Mouse (Mus musculus): ENCODE data around the gene Mpzl3.
A peak's percentile ranks its signal among the peaks of the same experiment; 100 is the strongest.
"Not testable (repeated sequence)": the region's sequence is repeated elsewhere in the genome, so short reads cannot be mapped to it uniquely, and the experiment has no call there.

Mpzl3 gene

GRCm38 (mm10) chr9:45055082-45055713 is at the start of gene Mpzl3:
Gene Mpzl3, plus strand, starts transcription at chr9:45055186.
- peak; percentile 88 for DNase-seq

DNA sequence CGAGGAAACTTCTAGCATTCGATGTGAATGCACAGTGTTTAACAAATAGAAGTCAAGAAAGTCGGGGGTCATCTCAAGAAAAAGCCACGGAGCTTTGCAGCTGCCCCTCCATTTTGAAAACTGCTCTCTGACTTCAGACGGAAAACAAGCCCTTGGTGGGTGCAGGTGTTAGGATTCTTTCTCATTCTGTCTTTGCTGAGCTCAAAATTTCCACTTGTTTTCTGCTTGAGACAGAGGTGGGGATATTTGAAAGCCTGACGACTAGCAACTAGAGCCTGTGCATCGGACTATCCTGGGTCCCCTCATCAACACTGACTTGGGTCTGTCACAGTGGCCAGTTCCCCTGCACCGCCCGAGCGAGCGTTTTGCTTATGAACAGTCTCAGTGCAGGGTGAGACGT is 47.6 kb upstream of the Mpzl3 start:
- DNase-seq: no peak

DNA sequence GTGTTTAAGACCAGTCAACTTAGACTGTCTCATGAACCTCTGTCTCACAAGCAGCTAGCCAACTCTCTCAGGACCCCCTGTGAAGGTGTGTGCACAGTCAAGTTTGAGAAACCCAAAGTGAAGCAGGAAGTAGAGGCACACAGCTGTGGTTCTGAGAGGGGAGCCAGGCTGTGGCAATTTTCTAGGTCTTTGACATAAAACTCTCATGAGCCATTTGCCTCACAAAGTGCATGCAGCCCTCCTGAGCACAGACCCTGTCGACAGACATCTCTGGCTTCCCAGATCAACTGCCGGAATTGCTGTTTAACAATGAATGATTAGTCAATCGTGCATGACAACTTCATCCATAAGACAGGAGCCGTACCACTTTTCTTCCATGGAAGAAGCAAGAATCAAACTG is 46.6 kb upstream of the Mpzl3 start:
- no peak for DNase-seq

- no peak for DNase-seq
These were observed 45.6 kb upstream of the Mpzl3 start, which contains the start of gene Cd3e for GRCm38 (mm10) chr9:45009180-45010078. Gene Cd3e, minus strand, starts transcription at chr9:45009627.

DNA sequence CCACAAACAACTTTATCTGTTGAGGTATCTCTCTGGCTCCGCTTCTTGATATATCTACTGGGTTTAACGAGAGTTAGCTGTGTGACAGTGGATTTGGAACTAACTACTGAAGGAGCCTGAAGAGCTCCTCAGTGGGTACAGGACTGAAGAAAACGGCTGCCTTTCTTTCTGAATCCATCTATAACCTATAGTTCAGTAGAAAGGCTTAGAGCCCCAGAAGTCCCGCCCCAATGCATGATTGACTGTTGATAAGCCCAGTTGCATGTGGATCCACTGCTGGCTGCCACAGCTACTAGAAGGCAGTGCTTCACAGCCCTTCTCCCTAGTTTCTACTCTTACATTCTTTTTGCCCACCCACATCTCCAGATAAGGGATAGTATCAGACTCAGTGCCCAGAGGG is 44.5 kb upstream of the Mpzl3 start:
- DNase-seq: no peak

GRCm38 (mm10) chr9:45011291-45011690 is 43.7 kb upstream of the Mpzl3 start:
- DNase-seq: no peak

- no peak for DNase-seq
These were observed 40.1 kb upstream of the Mpzl3 start for GRCm38 (mm10) chr9:45014879-45015278.

DNA sequence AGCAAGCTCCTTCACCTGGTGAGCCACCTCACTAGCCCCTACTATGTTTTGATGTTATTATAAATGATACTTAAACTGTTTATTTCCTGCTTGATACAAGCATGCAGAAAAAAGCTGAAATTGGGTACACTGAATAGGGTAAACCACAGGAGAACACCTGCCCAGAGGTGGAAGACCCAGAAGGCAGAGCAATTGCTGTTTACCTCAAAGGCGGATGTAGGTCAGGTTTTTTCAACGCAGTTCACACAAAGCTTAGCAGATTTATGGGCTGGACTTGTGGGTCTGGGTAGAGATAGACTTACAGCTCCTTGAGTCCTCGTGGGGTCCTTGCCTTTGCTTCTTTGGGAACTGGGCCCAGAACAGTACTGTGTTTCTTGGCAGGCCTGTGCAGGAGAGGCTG is 39.1 kb upstream of the Mpzl3 start:
- DNase-seq: no peak

DNA sequence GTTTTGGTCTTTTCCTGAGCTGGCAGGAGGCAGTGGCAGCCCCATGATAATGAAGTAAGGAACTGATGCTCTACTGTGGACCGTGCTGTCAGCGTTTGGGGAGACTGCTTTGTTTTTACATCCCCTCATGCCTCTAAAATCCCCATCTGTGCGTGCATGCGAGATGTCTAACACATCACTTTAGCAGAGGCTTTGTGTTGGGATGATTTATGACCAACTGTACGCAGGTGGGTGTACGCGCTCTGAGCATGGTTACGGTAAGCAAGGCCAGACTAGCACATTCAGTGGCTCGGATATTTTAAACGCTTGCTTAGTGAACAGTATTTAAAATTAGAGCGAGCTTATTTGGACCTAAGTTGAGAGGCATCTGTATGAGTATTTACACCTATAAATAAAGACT is 37.0 kb upstream of the Mpzl3 start:
- DNase-seq: no peak

DNA sequence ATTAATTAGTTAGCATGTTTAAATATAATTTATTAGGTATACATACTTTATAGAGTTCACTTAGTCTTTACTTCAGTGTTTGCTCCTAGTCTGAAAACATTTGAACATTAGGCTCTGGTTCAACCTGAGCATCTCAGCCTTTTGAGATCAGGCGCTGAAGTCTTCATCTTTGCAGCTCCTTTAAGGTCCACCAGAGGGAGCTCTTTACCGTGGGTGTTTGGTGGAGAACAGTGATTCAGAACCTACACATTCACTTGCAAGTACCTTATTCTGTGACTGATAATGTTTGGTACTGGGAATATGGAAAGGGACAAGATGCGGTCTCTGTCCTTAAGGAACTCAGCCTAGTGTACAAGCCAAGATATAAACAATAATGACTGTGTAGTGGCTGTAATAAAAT is 32.2 kb upstream of the Mpzl3 start:
- DNase-seq: peak; percentile 62

DNA sequence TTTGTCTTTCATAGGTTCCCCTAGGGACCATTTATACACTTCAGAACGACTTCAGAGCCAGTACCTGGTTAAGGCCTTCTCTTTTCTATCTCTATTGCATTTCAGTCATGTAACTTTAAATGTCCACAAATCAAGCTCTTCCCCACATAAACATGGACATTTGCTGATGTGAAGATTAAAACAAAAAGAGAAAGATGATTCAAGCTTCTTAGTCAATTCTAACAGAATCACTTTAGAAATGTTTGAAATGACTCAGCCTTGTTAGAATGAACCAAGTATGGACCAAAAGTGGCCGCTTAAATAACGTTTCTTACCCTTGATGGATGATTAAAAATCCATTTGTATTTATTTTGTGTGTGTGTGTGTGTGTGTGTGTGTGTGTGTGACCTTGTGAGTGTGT is 31.3 kb upstream of the Mpzl3 start:
- no peak for DNase-seq

GRCm38 (mm10) chr9:45024187-45024586 is 30.8 kb upstream of the Mpzl3 start:
- DNase-seq: no peak

DNA sequence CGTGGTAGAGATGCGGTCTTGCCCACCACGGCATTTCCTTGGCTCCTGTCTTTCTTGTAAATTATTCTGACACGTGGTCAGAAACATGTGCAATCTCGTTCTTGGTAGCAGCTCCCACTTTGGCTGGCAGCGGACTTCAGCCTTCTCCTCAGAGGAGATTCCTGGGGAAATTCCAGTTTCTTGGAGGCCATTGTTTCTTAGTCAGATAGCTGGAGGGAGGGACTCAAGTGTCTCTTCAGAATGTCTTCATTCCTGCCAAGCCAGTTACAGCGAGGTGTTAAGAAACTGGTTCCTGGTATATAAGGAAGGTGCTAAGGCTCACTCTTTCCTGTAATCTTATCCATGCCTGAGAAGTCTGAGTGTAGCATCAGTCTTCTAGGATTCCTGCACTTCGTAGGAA is 27.6 kb upstream of the Mpzl3 start:
- DNase-seq: no peak

DNA sequence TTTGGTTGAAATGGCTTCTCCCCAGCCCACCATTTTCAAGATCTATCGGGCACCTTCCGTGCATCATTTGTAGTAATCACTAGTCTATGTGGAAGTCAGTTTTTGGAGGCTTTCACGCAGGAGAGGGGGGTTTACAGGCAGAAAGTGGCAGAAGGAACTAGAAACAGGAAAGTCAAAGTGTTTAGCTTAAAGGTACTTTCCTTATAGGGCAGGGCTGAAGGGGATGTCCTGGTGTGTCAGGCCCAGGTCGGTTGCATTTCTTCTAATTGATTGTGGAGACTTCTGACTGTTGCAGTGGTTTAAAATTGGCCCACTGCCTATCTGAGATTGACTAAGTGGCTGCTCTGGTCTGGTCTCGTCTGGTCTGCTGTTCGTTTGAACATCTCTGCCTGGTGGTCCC is 24.6 kb upstream of the Mpzl3 start:
- no peak for DNase-seq

DNA sequence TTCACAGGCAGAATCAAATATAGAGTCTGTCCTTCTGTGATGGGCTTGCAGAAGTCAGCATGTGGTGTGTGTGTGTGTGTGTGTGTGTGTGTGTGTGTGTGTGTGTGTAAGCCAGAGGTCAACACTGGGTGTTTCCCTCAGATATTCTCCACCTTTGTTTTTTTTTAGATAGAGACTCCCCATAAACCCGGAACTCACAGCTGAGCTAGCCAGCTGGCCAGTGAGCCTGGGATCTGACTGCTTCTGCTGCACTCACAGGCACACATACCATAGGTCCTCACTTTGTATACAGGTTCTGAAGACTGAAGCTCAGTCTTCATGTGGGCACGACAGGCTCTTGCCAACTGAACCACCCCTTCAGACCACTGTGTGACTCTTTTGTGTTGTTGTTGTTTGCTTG is 22.7 kb upstream of the Mpzl3 start:
- no peak for DNase-seq

GRCm38 (mm10) chr9:45034526-45034925 is 20.5 kb upstream of the Mpzl3 start:
- no peak for DNase-seq

DNA sequence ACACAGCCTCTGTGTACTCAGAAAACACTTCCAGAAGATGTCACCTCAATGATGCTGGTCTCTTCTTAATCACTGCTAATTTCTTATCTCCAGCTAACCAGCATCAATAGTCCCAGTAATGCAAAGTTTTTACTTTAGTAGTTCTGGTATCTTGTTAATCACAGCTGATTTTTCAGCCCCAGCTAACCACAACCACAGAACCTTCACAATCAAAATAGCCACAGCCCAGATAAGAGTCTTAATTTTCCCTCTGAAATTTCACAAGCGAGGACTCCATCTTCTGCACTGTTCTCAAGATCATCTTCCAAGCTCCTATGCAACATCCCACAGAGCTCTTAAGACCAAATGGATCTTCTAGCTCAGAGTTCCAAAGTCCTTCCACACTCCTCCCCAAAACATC is 17.2 kb upstream of the Mpzl3 start:
- DNase-seq: not testable (repeated sequence)

DNA sequence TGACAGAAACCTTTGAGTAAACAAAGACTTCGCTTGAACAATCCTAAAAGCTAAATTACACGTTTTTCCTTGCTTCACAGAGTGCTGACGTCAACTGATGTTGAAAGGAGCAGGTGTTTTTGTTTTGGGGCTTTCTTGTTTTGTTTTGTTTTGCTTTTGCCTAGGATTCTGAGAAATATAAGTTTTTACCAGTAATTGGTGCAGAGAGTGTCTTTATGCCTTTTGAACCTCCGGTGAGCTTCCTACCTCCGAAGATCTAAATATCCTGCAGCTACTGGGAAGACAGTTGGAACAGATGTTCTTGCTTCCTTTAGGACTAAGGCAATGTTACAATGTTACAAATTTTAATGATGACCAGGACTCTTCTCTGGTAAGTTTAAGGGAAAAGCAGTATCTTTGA is 15.5 kb upstream of the Mpzl3 start, which contains the start of gene Mpzl2:
TSS of gene Mpzl2 (plus strand) at position 301 of the 400 bp plus-strand sequence.
- DNase-seq: no peak

GRCm38 (mm10) chr9:45040066-45040845 is 14.7 kb upstream of the Mpzl3 start:
- no peak for DNase-seq

- no peak for DNase-seq
These were observed 13.7 kb upstream of the Mpzl3 start for GRCm38 (mm10) chr9:45041131-45041838.

GRCm38 (mm10) chr9:45042056-45042720 is 12.8 kb upstream of the Mpzl3 start:
- DNase-seq: no peak

- DNase-seq: no peak
These were observed 12.0 kb upstream of the Mpzl3 start for GRCm38 (mm10) chr9:45042947-45043346.

Data from cerebellum, adult 11 months (tissue).